Mouse (Mus musculus) adrenal gland, adult 2 months (tissue): ENCODE results near the gene Blmh. TPM values are rescaled to one million over a fixed set of nuclear protein-coding genes. Genes with fewer than 3 reads are reported as not detected.

Experiments used
- DNase-seq: peaks from one replicate; pipeline ENCODE4 v3.0.0; 2021
- long read RNA-seq: library from polyadenylated mRNA; stranded (forward); transcript quantifications from one replicate; pipeline ENCODE4 v2.0.0, GENCODE M21; 2021
- polyA plus RNA-seq: library from polyadenylated mRNA; depleted of rRNA; stranded (reverse); fragments of >200 nt; gene quantifications from 2 replicates; pipeline ENCODE4 v1.2.3, GENCODE M21; 2012; rRNA removed
- total RNA-seq, 2 experiments: library from RNA; stranded (reverse); gene quantifications; 2 replicates each; pipeline ENCODE4 v1.2.3; 2021

The Blmh gene
- total RNA-seq: 10 to 100 TPM; 40.5 to 58.2 TPM
- polyA plus RNA-seq: 3.4 and 3.8 TPM in 2 replicates
- long read RNA-seq, transcript Blmh-201 (12 exons, 2,497 nt): major isoform, 32 of 33 reads
- long read RNA-seq, partial matches to known transcripts: 1 of 33 reads
- long read RNA-seq, other reads (novel, unspliced or antisense): 0 of 33 reads

GRCm38 (mm10) chr11:76924759-76925236, at the start of gene Blmh:
Blmh (plus strand) TSS chr11:76924809.
- peak; percentile 46 for DNase-seq

GRCm38 (mm10) chr11:76879816-76880215, 44.8 kb upstream of the Blmh start:
- no peak for DNase-seq

GRCm38 (mm10) chr11:76884451-76884850, 40.2 kb upstream of the Blmh start:
- DNase-seq: no peak

GRCm38 (mm10) chr11:76889339-76890164, 35.1 kb upstream of the Blmh start:
- DNase-seq: peak; percentile 74

- DNase-seq: no peak
Measured at GRCm38 (mm10) chr11:76891171-76891570, 33.4 kb upstream of the Blmh start.

GRCm38 (mm10) chr11:76891738-76892349, 32.8 kb upstream of the Blmh start:
- no peak for DNase-seq

DNA sequence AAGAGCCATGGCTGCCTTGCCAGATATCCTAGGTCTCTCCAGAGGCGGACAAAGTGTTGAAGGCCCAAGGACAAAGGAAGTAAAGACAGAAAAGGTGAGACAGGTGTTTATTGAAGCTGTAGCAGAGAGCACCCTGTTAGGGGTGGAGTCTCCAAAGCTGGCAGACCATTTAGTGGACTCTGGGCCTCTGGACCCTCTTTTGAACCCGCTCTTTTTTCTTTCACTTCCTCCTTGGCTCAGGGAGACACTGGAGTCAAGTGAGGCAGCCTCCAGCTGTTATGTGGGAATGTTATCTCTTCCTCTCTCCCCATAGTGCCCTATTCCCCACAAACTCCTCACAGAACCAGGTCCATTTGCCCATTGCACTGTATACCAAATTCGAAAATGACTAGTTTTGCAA, 31.6 kb upstream of the Blmh start:
- no peak for DNase-seq

- DNase-seq: peak; percentile 61
Measured at GRCm38 (mm10) chr11:76893570-76893969, 31.0 kb upstream of the Blmh start.

- peak; percentile 54 for DNase-seq
Measured at GRCm38 (mm10) chr11:76894240-76894639, 30.4 kb upstream of the Blmh start.

- DNase-seq: no peak
Measured at GRCm38 (mm10) chr11:76896360-76896759, 28.2 kb upstream of the Blmh start.

DNA sequence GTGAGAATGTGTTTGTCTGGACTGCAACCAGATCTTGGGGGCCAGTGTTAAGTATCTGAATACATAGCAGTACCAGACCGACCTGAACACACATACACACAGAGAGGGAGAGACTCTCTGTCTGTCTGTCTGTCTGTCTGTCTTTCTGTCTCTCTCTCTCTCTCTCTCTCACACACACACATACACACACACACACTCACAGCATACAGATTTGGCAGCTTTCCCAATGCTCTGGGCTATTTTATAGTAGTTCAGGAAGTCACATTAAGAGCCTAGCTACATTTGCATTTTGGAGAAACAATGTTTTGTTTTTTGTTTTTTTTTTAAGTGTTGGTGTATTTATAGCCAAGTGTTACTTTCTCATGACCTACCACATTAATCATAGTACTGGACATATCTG, 27.5 kb upstream of the Blmh start:
- DNase-seq: no peak

DNA sequence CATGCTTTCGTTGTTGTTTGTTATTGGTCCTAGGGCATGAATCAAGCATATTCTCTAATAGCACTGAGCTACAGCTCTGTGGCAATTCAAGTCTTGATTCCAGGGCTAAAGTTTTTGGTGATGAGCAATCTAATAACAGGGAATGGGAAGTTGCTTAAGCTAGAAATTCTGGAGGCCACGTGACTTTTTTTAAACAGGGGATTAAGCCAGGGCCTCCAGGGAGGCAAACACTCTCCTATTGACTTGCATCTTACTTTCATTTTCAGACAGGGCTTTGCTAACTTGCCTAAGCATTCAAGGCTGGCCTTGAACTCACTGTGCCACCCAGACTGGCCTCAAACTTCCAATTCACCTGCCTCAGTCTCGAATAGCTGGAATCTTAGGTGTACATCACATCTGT, 26.7 kb upstream of the Blmh start:
- peak; percentile 26 for DNase-seq

DNA sequence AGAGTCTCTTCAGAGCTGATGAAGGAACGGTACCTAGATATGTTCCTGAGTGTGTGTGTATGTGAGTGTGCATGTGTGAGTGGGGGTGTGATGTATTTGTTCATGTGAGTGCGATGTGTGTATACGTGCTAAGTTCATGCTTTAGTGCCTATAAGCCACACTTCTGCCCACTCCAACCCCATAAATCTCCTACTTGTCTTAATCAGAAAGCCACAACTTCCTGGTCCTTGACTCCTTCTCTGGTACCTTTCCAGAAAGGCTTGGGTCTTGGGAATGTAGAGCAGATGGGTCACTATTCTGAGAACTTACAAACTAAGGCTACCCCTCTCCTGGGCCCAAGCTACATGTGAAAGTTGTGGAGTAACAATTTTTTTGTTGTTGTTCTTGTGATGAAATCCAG, 25.9 kb upstream of the Blmh start:
- DNase-seq: no peak

GRCm38 (mm10) chr11:76899758-76900738, 24.6 kb upstream of the Blmh start:
- peak; percentile 67 for DNase-seq

GRCm38 (mm10) chr11:76901579-76902361, 22.8 kb upstream of the Blmh start, which contains the start of gene Tmigd1:
Tmigd1 (plus strand) TSS chr11:76902159.
- no peak for DNase-seq

DNA sequence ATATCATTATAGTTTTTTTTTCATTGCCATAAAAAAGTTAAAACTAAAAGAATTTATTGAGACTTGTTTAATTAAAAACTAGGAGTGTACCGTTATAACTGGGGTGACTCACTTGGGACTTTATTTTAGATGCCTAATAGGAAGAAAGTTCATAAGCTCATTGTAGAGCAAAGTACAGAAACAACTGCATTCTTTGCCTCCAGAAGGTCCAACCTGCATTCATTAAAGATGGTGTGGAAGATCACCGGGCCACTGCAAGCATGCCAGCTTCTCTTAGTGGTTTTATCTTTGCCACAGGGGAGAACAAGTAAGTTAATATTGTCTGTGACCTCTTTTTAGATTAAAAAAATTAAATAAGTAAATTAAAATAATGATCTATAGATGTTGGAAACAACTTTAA, 20.3 kb upstream of the Blmh start:
- DNase-seq: no peak

- DNase-seq: no peak
Measured at GRCm38 (mm10) chr11:76908651-76909050, 16.0 kb upstream of the Blmh start.

- no peak for DNase-seq
Measured at GRCm38 (mm10) chr11:76911325-76912054, 13.1 kb upstream of the Blmh start.

- DNase-seq: no peak
Measured at GRCm38 (mm10) chr11:76912055-76912395, 12.6 kb upstream of the Blmh start.

- no peak for DNase-seq
Measured at GRCm38 (mm10) chr11:76914366-76914765, 10.2 kb upstream of the Blmh start.
